Mouse (Mus musculus) layer of hippocampus, postnatal 25 days (tissue): ENCODE measurements at regions not wholly inside any gene's neighbourhood (a gene's known extent, or its start where the extent isn't known, plus 50 kb on each side); places are given as distances from the start of the nearest gene placed in this dataset.

Experiments used
- DNase-seq, 2 experiments: peaks; one replicate each; pipeline ENCODE4 v3.0.0; 2022; ENCODE audit warnings: mixed read lengths in 2 of 2, low spot score in 1 of 2; ENCODE audit errors: extremely low spot score in 1 of 2

- peak; percentile 12 to 14 for DNase-seq
These were observed 1246.0 kb downstream of the Lrfn5 start for GRCm38 (mm10) chr12:62768930-62769329.

- DNase-seq, result no peak
These were observed 1246.9 kb downstream of the Lrfn5 start for GRCm38 (mm10) chr12:62769895-62770294.

DNA sequence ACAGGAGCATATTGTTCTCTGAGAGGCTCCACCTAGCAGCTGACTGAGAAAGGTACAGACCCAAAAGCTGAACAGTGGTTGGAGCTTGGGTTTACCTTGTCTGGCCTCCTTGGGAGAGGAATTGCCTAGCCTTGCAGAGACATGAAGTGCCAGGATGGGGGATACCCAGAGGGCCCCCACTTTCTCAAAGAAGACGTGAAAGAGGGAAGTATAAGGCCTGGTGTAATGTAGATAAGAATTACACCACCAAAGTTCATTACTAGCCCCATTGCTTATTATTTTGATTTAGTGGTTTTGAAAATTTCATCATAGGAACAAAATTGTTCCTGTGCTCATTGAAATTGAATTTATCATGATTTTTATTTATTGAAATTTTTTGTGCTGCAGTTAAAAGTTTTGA is 1253.0 kb downstream of the Lrfn5 start:
- no peak for DNase-seq

DNA sequence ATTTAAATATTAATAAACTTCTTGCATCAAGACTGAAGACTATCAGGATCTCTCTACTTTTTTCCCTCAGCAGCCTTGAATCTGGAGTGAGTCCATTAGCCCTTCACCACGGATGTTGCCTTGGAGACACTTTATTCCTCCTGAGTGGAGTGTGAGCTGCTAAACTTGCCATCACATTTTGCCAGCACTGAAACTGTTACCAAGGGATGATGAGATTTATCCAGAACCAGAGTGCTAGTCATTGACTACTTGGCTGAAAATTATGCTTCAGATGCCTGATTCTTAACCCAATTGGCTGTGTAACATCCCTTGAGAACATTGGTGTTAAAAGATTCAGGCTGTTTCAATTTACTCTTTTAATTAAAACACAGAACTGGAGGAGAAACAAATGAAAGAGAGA is 1289.8 kb downstream of the Lrfn5 start:
- DNase-seq, result no peak
